Mouse (Mus musculus) T-cell, adult 2 months (primary cell): ENCODE data around the gene 4933427D14Rik.

Source experiments
- DNase-seq: peaks from one replicate; pipeline ENCODE4 v3.0.0; 2022; ENCODE audit warnings: low spot score

The 4933427D14Rik gene

DNA sequence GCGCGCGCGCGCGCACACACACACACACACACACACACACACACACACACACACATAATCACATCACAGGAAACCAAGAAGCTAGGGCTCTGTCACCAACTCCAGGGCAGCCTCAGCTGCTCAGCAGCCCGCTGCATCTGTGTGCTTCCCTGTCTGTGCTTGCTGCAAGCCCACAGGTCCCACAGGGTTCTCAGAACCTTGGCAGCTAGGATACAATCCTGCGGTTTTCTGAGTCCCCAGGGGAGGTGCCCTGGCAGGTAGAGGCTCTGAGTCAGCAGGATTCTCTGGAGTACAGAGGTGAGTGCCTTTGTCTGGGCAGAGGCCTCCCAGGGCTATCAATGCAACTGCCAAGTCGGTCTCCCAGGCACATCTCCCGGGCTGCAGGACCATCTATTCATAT lies 64.4 kb downstream of the 4933427D14Rik start:
- DNase-seq = no peak

DNA sequence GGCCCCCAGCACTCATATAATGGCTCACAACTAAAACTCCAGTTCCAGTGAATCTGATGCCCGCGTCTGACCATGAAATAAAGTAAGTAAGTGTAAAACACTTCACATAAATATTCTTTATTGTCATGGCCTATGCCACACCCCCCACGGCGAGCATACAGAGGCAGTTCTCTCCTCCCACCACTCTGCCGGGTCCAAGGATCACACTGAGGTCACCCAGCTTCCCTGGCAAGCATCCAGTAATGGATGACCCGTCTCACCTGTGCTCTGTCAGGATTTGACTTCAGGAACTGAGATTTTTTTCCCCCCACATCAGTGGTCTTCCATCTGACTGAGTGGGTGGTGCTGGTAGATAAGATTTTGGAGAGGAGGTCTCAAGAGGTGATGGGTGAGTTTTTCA lies 67.1 kb downstream of the 4933427D14Rik start:
- no peak for DNase-seq

DNA sequence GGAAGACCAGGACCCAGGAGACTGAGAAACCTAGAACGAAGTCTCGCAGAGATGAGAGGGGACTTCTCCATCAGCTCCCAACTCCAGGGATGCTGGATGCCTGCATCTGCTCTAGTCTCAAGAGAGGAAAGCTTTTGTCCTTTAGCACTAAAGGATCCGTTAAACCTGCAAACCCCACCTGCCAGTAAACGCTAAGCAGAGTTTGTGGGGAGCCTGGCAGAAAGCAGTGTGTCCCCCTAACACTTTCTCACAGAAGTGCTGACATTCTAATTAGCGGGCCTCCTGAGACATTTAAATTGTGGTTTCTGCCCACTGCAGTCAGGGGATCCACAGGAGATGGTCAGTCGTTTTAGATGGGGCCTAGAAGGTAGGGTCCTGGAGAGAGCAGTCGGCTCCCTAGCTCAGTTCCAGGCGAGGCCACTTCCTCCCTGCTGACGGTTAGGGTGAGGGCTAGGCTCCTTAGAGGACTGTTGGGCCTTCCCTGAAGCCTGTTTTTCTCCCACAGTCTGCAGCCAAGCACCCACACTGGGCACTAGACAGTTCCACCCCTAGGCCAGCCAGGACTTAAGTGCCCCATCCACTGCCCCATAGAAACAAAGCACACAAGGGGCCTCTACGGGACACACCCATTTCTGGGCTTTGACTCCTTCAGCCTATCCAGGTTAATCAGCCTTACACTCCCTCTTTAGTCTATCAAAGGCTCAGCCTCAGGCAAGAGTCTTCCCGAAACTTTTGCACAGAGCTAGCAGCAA lies 70.9 kb downstream of the 4933427D14Rik start:
- no peak for DNase-seq

DNA sequence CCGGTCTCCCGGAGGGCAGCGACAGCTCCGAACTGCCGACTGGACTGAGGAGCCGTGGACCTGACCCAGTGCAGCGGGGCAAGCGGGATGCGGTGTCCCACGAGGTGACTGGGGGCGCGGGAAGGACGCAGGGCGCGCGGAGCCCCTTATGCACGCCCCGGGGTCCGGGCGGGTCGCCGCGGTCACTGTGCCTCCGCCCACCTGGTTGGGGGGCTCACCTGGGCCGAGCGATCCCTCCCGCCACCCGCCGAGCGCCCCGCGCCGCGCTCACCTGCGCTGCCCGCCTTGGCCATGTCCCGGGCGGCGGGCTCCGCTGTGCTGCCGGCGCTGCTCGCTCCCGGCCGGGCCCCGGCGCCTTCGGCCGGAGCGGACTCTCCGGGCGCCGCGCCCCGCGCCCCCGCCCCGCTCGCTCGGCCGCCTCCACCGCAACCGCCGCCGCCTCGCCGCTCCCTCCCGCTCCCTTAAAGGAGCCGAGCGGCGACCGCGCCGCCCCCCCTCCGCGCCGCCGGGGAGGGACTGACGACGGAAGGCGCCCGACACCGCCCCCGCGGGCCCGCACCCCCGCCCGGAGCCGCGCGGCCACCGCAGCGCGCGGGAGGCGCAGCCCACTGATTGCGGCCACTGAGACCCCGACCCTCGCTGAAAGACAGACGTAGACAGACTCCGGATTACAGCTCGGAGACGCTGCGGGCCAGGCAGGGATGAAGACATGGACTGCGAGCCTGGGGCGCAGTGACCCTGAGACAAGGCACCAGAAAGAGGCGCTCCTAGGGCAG lies 71.7 kb downstream of the 4933427D14Rik start, which contains the start of gene Pitpnm3:
Gene Pitpnm3 (minus strand): TSS at position 396 of the 776 bp plus-strand sequence.
- no peak for DNase-seq

DNA sequence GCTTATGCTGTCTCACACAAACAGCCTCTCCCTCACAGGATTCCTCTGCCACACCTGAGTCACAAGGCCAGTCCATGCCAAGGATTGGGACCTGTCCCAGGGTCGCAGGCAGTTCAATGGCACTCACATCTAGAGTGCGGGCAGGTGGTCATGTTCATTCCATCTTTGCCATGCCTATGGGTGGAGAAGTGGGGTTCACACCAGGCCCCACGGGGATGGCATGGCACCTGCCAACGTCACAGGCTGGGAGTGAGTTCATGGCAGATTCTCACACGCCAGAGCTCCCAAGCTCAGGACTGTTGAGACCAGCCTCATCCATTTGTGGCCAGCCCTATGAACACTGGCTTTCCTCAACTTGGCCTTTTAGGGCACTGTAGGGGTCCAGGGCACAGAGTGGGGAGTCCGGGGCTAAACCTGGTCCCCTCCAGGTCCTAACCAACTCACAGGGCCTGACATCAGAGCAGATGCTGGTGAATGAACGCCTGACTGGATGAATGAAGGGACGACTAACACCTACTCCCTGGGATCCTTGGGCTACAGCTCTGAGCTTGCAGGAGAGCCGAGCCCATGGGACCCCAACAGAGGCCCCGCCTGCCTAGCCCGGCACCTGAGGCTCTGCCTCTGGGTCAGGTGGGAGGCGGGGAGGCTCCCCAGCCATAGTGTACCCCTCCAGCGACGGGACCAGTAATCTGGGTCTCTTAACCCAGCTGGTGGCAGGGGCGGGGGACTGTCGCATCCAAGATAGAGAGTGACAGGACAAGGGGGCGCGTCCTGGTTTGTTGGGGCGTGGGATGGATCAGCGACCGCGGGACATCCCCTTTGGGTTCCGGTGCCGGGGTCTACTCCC lies 72.5 kb downstream of the 4933427D14Rik start:
- no peak for DNase-seq

DNA sequence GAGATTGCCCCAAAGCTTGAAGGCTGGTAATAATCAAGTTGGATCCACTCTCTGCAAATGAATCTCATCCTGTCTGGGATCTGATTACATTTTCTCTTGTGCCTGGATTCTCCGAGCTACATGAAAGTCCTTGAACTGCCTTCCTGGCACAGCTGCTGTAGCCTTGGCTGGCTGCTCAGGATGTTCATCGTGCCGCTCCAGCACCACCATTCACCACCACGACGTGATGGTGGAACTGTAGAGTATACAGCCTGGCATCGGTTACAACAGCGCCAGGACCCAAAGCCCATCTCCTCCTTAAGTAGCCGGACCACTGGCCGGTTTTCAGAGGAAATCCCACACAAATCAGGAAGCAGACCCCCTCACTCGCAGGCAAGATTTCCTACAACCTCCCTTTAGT lies 74.2 kb downstream of the 4933427D14Rik start:
- DNase-seq = no peak

DNA sequence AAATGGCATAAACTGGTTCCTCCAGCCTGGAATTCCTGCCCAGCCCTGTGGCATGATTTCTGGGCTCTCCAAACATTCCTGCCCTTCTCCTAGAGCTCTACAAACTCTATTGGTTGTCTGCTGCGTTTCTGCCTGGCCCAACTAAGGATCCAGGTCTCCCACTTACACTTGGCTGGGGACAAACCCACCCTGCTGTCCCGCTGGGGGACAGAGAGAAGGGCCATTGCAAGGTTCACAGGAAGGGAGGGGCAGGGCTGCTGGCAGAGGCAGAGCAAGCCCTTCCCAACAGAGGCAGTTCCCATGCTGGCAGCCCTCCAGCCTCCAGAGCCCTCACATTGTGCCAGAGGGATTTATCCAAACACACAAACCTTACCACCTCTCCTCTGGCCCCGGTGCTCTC lies 75.0 kb downstream of the 4933427D14Rik start:
- DNase-seq = no peak

DNA sequence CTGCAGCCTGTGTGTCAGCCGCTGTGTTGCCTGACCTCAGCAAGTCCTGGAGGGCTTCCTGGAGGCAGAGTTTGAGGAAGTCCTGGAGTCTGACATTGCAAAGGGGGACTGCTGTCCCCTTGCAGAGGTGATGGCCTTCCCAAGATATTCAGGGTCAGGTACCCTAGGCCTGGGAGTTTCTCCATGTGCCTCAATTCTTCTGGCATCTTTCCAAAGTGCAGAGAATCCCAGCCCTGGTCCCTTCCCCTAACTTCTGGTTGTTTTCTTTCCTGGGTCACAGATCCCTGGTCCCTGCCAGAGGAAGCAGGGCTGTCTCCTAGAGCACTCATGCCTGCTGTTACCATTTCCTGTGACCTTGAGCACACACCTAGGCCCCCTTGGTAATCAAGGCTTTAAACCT lies 75.6 kb downstream of the 4933427D14Rik start:
- DNase-seq = no peak

DNA sequence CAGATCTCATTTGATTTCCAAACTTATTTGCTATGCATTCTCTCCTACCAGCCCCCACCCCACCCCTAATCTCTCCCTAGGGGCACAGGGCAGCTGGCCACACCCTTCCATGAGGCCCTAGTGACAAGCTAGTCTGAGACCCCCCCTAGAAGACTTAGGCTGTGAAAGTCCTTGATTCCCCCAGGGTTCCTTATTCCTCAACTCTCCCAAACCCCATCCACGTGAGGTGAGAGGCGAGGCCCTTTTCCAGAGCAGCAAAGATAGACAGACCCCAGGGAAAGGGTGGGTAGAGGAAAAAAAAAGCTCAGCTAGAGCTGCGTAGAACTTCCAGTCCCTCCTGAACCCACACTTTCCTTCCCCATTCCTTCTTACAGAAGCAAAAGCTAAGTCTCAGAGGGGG lies 76.4 kb downstream of the 4933427D14Rik start:
- no peak for DNase-seq

DNA sequence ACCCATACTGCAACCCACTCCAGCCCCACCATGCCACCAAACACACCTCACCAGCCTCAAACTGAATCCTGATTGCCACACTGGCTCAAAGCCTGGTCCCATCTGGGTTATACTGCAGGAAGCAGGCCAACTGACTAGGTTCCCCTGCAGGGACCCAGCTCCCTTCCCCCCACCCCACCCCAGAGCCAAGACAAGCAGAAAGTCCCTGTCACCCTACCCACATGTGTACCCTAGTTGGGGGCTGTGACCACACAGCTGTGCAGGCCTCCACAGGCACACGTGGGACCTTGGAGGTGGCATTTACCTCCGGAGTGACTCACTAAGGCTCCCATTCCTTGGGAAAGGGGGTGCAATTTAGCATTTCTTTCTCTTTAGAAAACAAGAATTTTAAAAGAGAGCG lies 76.8 kb downstream of the 4933427D14Rik start:
- DNase-seq = no peak

DNA sequence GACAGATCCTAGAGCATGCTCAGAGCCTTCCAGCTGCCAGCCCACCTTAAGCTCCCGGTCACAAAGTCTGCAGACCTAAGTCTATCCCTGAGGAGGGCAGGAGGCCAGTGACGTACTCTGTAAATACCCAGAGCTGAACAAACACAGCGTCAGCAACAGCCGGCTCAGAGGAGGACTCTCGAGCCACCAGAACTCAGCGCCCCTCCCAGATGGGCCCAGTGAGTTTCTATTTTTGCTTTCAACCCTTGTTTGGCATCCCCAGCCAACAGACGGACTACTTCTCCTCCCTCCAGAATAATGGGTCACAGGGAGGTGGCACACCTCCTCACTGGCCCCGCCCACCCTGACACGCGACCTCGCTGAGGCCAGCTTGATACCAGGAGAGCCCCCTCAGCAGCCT lies 77.2 kb downstream of the 4933427D14Rik start:
- DNase-seq = no peak

DNA sequence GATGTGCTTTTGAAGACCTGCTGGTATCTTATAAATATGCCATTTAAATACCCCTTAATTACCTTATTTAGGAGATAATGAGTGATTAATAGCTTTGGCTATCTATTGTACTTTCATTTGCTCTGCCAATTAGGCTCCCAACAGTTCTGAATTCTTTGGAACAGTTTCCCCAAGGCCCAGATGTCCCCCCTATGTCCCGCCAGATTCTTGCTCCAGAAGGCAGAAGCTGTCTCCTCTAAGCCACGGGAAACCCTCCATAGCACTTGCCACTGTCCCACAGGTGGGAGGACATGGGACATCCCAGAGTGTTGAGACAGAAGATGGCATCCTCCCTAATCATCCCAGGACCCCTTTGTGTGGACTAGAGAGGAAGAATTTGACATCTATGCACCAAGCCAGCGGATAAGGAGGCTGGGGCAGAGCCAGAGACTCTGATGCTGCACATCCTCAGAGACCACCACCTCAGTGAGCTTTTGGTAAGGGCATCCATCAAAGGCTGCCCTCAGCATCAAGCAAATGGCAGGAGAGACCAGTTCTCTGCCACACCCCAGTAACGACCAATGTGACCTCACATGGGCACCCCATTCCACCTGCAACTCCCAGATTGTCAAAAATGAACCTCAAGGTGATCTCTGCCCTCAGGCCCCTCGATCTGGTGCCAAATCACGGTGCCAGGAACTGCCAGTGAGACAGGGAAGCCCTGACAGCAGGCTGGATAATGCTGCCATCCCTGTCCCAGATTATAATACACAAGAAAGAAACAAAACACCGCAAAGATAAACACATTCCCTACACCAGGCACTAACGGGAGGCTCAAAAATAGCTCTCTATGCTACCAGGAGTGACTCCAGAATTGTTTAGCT lies 78.0 kb downstream of the 4933427D14Rik start:
- DNase-seq = no peak

DNA sequence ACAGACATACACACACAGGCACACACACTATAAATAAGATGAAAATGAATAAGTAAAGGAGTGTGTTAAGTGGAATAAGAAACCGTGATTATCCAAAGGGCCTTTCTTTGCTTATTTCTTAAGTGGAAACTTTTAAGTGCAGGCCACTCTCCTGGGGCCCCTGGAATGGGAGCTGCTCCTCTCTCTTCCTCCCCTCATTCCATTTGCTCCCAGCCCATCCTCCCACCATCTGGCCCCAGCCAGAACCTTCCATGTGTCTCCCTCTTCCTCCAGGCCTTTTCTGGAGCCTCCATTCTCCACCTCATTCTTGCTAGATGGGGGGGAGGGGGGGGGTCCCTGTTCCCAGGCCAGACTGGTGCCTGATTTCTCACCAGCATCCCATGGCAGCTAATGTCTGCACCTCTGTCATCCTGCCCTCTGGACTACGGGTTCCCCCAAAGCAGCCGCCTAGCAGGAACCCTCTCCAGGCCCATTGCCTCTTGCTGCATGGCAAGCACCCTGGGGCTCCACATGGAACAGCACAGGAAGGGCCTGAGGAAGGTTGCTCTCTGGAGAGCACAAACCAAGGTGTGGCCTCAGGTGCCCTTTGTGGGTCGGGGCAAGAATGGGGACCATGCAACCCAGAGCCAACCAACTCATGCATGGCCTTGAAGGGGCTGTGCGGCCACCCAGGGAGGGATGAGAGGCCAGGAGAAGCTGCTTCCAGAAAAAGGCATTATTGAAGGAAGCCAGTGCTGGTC lies 79.6 kb downstream of the 4933427D14Rik start:
- no peak for DNase-seq

DNA sequence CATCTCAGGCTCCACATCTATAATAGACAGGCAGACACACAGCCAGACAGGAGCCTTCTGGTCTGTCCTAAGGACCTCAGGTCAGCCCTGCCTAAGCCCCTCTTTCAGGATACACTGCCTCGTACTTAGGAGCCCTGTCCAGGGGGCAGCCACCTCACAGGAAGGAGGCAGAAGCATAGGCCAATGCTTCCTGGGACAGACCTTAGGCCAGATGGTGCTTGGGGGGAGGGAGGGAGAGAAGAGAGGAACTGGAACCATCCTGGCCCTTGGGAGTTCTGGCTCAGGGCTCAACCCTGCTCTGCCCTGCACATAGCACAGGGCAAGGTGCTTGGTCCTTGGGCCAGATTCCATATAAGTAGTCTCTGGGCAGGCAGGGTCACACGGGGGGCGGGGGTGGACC lies 81.5 kb downstream of the 4933427D14Rik start:
- DNase-seq = no peak

DNA sequence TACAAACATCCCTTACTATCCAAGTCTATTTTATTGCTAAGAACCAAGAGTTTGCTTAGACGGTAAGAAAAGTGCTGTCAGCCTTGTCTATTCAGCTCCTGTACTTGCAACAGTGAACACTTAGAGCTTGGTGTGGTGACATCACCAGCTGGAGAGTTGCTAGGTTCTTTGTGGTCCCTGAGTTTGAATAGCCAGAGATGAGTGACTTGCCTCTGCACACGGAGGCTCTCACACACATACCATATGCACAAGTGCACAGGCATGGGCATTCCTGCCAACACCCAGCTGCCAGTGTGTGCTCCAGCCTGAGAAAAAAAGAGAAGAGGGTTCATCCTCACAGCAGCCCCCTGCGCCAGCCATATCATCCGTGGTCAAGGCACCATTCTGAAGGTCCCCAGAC lies 83.7 kb downstream of the 4933427D14Rik start:
- DNase-seq = no peak

DNA sequence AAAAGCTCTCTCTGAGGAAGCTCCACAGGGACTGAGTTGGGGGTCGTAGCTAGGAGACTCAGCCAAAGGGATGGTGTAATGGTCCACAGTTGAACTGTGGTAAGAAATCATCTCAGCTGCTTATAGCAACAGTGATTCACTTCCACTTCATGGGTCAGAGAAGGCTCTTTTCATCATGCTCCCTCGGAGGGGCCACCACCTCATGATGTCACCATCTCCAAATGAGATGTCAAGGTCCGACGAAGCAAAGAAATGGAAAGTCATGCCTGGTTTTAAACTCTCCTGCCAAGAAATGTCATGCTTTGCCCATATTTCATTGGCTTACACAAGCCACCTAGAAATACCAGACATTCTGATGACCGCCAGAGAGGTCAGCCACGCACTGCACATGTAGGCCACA lies 86.9 kb downstream of the 4933427D14Rik start:
- DNase-seq = no peak

DNA sequence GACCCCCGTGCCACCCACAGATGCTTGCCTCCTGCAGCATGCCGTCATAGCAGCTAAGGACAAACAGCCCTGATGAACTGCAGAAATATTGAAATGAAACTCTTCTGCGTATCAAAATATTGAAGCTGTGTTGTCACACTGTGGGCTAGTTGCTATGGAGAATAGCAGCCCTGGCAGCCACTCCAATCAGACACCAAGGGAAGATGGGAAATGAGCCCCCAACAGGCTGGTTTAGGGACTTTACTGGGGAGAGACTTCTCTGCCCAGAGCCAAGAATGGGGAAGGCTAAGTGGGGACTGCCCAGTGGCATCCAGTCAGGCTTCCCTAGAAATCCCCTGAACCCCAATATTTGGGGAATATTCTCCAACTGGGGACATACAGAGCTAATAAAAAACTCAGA lies 88.6 kb downstream of the 4933427D14Rik start:
- no peak for DNase-seq

DNA sequence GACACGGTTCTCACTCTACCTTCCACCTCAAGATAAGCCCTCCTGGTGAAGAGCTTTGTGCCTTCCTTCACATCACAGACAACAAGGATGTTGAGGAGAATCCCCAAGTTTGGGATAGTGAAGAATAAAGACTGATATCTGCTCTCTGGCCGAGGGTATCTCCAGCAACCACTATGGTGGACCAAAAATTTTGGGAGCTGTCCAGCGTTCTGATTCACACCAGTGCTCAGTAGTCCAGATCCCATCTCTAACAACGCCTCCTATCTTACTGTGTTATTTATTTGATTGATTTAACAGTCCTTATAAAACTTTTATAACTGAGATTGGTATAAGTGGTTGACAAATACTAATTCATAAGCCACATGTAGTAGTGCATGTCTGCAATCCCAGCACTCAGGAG lies 94.0 kb downstream of the 4933427D14Rik start:
- DNase-seq = no peak

DNA sequence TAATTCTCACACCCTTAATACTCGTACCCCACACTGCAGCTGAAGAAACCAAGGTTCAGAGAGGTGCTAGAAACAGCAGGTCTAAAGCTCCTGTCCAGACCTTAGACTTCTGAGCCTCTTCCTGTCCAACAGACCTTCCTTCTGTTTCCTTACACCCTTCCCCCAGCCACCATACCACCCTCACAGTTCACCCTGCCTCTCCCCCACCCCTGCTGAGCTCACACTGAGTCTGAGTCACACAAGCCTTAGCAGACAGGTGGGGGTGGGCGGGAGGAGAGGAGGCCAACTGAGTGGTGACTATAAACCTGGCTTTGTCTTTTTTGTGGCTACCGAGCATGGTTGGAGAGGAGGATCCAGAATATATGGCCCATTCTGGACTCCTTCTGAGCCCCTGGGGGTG lies 96.5 kb downstream of the 4933427D14Rik start:
- no peak for DNase-seq

DNA sequence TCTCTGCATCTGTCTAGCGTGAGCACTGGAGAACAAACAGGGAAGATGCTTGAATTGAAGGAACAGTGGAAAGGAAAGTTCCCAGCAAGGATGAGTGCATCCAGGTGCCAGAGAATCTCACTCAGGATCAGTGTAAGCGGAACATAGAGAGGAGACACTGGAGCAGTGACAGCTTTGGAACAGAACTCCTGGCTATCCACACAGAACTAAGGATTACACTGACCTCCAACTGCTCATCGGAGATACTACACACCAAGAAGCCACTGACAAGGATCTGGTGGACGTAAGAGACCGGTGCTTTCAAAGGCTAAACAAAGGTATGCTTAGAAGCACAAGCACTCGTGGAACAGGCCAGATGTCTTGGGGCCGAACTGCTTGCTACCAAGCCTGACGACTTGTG lies 103.0 kb downstream of the 4933427D14Rik start:
- no peak for DNase-seq
